Mouse (Mus musculus) NIH3T3 (cell line): ENCODE results near the gene Zfp362.
A peak's percentile ranks its signal among the peaks of the same experiment; 100 is the strongest.

Experiments
- DNase-seq: peaks from one replicate; pipeline ENCODE4 v3.0.0-alpha.2; 2012; ENCODE audit warnings: low read depth

Gene Zfp362

GRCm38 (mm10) chr4:128759214-128759613, 46.6 kb downstream of the Zfp362 start:
- DNase-seq: no peak

GRCm38 (mm10) chr4:128755900-128756299, 49.9 kb downstream of the Zfp362 start:
- no peak for DNase-seq

- no peak for DNase-seq
Observed at GRCm38 (mm10) chr4:128755064-128755463, 50.8 kb downstream of the Zfp362 start, which contains the start of gene A3galt2. Gene A3galt2, plus strand, starts transcription at chr4:128755364.

DNA sequence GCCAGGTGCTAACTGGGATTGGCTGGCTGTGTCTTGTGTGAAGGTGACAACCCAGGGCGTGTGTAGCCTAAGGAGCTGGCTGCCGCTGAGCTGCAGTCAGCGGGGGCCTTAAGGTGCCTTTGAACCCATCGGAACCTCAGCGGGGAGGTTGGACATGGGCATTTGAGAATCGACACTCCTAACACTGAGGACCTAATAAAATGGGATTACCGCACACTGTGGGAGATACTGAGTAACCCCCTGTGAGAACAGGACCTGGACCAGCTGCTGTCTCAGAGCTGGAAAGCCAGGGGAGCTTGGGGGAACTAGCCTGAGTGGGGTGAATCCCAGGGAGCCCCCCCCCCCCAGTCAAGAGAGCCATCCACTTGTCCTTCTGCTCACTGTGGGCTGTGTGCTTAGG, 52.3 kb downstream of the Zfp362 start:
- DNase-seq: no peak

- no peak for DNase-seq
Observed at GRCm38 (mm10) chr4:128752031-128752757, 53.7 kb downstream of the Zfp362 start.

DNA sequence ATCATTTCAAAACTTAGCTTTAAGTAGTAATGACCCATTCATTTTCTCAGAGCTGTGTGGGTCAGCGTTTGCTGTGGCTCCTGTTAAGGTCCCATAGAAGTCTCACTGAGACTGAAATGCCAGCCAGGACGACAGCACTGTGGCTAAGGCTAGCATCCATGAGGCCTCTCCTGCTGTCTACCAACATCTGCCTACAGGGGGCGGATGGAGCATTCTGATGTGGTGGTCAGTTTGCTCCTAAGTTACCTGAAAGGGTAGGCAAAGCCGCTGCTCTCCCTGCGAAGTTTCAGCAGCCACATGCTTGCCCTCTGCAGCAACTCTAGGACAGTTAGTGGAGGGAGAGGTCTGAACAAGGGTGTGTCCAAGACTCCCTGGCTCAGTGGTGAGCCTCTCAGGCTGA, 54.8 kb downstream of the Zfp362 start:
- peak; percentile 60 for DNase-seq

- DNase-seq: no peak
Observed at GRCm38 (mm10) chr4:128748309-128748708, 57.5 kb downstream of the Zfp362 start.

- no peak for DNase-seq
Observed at GRCm38 (mm10) chr4:128747614-128748270, 58.1 kb downstream of the Zfp362 start.

- no peak for DNase-seq
Observed at GRCm38 (mm10) chr4:128745160-128745559, 60.7 kb downstream of the Zfp362 start.

DNA sequence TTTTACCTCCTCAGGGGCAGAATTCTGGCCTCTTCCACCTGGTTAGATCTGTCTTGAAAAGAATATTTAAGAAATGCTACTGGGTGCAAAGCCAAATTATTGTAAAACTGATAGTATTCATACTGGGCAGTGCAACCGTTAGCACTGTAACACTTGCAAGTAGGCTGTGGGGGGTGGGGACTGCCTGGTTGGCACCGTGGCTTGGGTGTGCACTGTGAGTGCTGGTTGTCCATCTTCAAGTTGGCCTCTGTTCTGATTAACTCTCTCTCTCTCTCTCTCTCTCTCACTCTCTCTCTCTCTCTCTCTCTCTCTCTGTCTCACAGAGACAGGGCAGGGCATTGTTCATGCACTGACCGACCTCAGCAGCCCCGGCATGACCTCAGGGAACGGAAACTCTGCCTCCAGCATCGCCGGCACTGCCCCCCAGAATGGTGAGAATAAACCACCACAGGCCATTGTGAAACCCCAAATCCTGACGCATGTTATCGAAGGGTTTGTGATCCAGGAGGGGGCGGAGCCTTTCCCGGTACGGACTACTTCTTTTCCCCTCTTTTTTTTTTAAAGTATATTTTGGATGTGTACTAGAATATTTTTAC, 62.7 kb downstream of the Zfp362 start:
- DNase-seq: no peak

- no peak for DNase-seq
Observed at GRCm38 (mm10) chr4:128742379-128742970, 63.4 kb downstream of the Zfp362 start.

DNA sequence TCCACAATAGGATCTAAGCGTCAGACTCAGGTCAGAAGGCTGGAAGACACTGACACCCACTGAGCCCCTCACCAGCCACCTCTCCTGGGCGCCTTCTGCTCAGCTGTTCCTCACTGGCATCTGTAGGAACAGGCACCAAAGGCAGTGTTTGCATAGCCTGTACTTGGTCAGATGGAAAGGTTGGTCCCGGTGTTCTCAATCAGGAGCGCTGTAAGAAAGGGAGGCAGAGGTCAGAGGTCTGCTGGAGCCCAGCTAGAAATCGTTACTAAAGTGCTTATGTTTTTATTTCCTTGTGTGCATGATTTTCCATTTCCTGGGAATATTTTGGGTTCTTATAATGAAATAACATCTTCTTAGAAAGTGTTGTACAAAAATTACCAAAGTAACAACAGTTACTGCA, 63.9 kb downstream of the Zfp362 start:
- DNase-seq: no peak

DNA sequence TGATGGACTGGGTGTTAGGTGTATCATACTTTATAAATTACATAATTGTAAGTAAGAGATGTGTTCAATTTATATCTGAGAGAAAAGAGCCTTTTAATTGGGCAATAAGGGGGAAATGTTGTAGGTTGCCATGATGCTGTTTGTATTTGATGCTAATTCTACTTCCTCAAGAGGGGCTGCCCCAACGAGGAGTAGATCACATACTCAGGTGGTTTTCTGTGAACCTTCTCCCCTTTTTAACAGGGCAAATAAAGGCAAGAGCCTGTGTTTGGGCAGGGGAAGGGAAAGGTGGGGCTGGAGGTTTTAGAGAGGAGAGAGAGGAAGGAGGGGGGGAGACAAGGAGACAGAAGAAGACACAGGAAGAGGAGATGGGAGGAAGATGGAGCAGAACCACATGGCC, 65.0 kb downstream of the Zfp362 start:
- no peak for DNase-seq

DNA sequence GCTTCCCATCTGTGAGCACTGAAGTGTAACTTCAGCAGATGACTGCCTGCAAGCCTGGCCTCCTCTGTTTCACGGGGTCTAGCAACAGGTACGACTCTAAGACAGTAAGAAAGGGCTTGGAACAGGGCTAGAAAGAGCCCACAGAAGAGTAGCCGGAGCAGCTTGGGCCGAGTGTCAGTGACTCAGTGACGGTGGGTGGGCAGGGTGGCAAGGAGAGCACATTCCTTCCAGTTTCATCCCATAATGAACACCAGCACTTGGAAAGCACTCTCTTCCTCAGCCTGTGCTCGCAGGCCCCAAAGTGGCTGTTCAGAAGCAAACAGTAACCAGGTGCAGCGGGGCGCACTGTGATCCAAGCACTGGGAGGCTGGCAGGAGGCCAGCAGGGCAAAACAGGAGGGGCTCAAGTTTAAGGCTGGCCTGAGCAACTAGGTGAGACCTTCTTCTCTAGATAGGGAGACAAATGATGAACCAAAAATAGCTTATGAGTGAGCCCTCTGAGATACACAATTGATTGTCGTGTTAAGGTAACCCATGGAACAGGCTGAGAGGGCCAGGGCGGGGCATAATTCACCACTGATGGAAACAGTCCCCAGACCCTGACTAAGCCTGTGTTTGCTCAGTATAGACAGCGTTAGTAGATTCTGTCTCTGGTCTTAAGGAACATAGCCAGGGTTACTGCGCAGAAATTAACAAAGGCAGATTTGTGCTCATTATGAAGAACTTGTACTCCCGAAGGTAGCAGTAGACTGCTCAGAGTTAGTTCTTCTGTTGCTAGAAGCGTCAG, 67.8 kb downstream of the Zfp362 start:
- peak; percentile 39 for DNase-seq

- peak; percentile 58 for DNase-seq
Observed at GRCm38 (mm10) chr4:128737137-128737589, 68.7 kb downstream of the Zfp362 start.

DNA sequence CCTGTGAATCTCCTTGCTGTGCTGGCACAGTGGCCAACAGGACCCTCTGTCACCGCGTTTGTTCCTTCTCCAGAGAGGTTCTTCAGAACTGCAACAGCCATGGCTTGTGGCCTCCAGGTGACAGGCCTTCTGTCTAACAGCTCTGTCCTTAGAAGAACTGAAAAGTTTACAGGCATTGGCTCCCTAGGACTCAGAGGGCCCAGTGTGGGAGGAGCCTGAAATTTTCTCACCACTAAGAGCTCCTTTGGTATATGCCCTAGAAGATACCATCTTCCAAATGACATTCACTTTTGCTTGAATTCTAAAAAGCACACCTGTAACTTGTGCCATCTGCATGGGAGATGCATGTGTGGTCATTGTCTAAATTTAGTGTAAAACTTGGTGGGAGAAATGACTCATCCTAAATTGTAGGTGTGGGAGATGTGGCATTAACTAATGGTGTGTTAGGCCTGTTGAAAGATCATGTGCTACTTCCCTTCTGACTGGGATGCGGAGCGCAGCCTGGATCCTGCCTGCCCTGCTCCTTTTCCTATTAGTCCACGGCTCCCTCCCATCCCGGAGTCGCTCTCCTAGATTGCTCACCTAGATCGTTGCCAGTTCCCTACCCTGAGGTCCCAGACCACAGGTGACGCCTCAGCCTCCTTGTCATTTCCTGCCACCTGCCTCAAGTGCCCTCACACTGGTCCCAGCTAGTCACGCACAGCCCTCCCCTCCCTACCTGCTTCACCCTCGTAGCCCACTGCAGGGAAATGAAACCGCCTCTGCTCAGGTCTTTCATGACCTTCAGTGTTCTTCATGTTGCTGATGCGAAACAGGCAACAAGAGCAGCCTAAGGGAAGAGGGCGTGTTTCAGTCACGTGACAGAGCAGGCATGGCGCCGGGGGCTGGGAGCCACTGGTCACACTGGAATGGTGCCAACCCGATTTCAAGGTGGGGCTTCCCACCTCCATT, 70.8 kb downstream of the Zfp362 start:
- DNase-seq: peak; percentile 30

- peak; percentile 80 for DNase-seq
Observed at GRCm38 (mm10) chr4:128734217-128734616, 71.6 kb downstream of the Zfp362 start.

DNA sequence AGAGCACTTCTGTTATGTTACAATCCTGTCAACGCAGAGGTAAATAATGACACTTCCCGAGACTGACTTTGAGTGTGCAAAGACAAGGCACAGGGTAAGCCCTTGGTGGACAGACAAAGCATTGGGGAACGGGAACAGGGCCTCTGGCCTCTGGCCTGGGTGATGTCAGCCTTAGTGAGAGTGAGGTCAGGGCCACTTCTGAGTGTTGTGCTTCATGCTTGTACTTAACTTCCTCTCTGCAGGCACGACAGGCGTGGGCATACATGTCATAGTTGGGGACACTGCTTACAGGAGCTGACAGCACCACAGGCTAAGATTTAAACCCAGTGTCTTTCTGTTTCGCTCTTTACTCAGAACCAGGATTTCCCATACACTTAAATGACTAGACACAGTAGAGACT, 72.3 kb downstream of the Zfp362 start:
- DNase-seq: peak; percentile 31

GRCm38 (mm10) chr4:128732794-128733193, 73.1 kb downstream of the Zfp362 start:
- no peak for DNase-seq

DNA sequence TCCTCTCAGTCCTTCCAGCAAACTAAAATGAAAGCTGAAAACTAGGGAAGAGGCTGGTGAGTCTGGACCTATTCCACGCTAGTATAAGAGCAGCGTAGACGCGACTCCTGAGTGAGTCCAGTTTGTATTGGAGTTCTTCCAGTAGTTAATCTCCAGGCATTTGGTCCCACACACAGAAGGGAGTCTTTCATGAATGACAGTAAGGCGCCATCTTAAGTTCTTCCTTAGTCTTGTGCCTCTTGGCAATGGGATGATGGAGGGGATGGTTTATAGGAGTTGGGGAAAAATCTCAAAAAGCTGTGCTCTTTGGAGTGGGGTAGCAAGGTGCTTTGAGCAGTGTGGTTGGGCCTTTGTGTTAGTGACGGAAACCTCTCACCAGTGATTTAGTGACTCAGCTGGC, 75.6 kb downstream of the Zfp362 start:
- peak; percentile 43 for DNase-seq

DNA sequence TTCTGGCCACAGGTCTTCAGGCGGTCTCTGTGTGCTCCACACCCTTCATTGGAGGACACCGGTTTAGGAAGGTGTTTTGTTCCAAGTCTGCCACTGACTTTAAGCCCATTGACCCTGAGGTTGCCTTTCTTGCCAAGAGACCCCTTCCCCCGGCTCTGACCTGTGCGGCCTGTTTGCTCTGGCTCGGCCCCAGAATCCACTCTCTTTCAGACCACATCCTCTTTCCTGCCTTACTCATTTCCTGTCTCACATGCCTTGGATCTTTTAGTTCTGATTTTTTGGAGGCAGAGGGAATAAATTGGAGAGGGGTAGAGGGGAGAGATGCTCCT, 76.2 kb downstream of the Zfp362 start:
- peak; percentile 59 for DNase-seq
